Mouse (Mus musculus) adrenal gland, postnatal 10 days (tissue): Measurements from ENCODE around the gene Rabep1. TPM values are rescaled to one million over a fixed set of nuclear protein-coding genes. Genes with fewer than 3 reads are reported as not detected.

Experiments
- DNase-seq: peaks from one replicate; pipeline ENCODE4 v3.0.0; 2021; ENCODE audit warnings: mixed read lengths
- total RNA-seq, 2 experiments: library from RNA; stranded (reverse); gene quantifications; 2 replicates each; pipeline ENCODE4 v1.2.3; 2021

Gene Rabep1
- total RNA-seq, 2 experiments from 2014 or later = 73.1 to 75.0 TPM

GRCm38 (mm10) chr11:70975193-70975592, 130.6 kb downstream of the Rabep1 start:
- no peak for DNase-seq

GRCm38 (mm10) chr11:70977293-70977692, 132.7 kb downstream of the Rabep1 start:
- DNase-seq = no peak

- no peak for DNase-seq
Observed at GRCm38 (mm10) chr11:70980232-70980631, 135.7 kb downstream of the Rabep1 start.

GRCm38 (mm10) chr11:70980751-70981510, 136.4 kb downstream of the Rabep1 start:
- DNase-seq = no peak

GRCm38 (mm10) chr11:70982030-70982429, 137.5 kb downstream of the Rabep1 start:
- no peak for DNase-seq

GRCm38 (mm10) chr11:70982557-70983228, 138.1 kb downstream of the Rabep1 start, which contains the start of gene C1qbp:
C1qbp (minus strand) TSS chr11:70983026.
- peak; percentile 99 for DNase-seq

Other genes starting within 250 kb of the Rabep1 start
- not detected for gene 4930544D05Rik, start 228.9 kb upstream of the Rabep1 start, total RNA-seq
- gene Chrne, start 225.6 kb upstream of the Rabep1 start, total RNA-seq = 1 to 10 TPM in 1 of 2 experiments, not detected in 1; 1.6 TPM
- under 1 TPM; 0.30 TPM for gene Gp1ba, start 205.7 kb upstream of the Rabep1 start, total RNA-seq
- gene Rnf167, start 197.5 kb upstream of the Rabep1 start, total RNA-seq = 10 to 100 TPM; 73.9 to 86.6 TPM
- 100 to 1,000 TPM; 180 to 220 TPM for gene Slc25a11, start 197.3 kb upstream of the Rabep1 start, total RNA-seq
- gene Pfn1, start 190.1 kb upstream of the Rabep1 start, total RNA-seq = 100 to 1,000 TPM; 677 to 708 TPM
- 100 to 1,000 TPM in 1 of 2 experiments, 10 to 100 TPM in 1; 89.5 to 224 TPM for gene Eno3, start 187.6 kb upstream of the Rabep1 start, total RNA-seq
- gene Spag7, start 175.4 kb upstream of the Rabep1 start, total RNA-seq = 10 to 100 TPM; 66.5 to 72.6 TPM
- 10 to 100 TPM; 34.3 to 43.8 TPM for gene Camta2, start 156.7 kb upstream of the Rabep1 start, total RNA-seq
- gene Inca1, start 144.6 kb upstream of the Rabep1 start, total RNA-seq = 10 to 100 TPM; 13.8 to 18.9 TPM
- gene Kif1c, start 144.2 kb upstream of the Rabep1 start, total RNA-seq = 100 to 1,000 TPM; 156 to 176 TPM
- 10 to 100 TPM in 1 of 2 experiments, 1 to 10 TPM in 1; 6.7 to 10.3 TPM for gene Zfp3, start 80.6 kb upstream of the Rabep1 start, total RNA-seq
- gene Scimp, start 32.2 kb upstream of the Rabep1 start, total RNA-seq = under 1 TPM; 0.27 to 0.57 TPM
- gene Nup88, start 125.2 kb downstream of the Rabep1 start, total RNA-seq = 10 to 100 TPM; 54.0 to 68.3 TPM
- 10 to 100 TPM; 24.9 to 31.5 TPM for gene Rpain, start 125.4 kb downstream of the Rabep1 start, total RNA-seq
- 100 to 1,000 TPM; 254 to 262 TPM for gene C1qbp, start 138.2 kb downstream of the Rabep1 start, total RNA-seq
- 10 to 100 TPM; 25.2 to 25.6 TPM for gene Dhx33, start 159.7 kb downstream of the Rabep1 start, total RNA-seq
- gene Mis12, start 174.8 kb downstream of the Rabep1 start, total RNA-seq = 10 to 100 TPM; 17.6 TPM
- gene Derl2, start 175.1 kb downstream of the Rabep1 start, total RNA-seq = 10 to 100 TPM; 42.5 to 54.5 TPM
- gene 6330403K07Rik, start 188.7 kb downstream of the Rabep1 start, total RNA-seq = 10 to 100 TPM in 1 of 2 experiments, 1 to 10 TPM in 1; 9.7 to 19.9 TPM